Mouse (Mus musculus): ENCODE results near the gene Dab2ip.

The Dab2ip gene

DNA sequence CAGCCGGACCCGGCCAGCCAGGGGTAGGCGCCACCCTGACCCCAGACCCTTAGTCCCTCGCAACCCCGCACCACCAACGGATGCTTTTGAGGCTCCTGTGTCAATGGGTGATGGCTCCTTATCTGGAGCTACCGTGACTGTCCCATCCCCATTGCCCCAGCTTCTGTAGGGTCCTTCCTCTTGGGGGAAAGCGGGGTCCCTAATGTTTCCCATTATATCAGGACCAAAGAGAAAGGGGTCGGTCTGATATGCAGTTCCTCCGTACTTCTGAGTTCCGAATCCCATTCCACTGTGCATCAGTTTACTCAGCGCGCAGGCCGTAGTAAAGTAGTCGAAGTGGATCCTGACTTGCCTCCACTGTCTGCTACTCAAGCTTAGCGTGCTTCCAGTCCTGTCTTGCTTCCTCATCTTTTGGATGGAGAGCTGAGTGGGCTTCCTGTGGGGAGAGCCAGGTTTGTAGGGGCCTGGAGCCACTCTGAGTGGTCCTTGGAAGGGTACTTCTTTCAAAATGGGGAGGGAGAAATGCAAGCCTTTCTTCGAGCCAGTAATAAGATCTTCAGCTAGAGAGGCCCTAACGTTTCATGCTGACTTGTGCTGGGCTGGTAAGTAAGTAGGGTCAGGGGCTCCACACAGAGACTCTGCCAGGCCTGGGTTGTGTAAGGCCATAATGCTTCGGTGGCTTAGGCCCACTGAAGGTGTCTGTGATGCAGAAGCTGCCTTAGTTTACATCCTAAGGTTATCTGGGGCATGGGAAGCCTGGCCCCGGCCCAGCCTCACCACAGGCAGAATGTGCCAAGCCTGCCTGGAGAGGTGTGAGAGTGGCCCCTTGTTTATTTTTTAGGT is 64.4 kb downstream of the Dab2ip start:
- DNase-seq (ENCODE audit: low read depth, low spot score), result no peak

DNA sequence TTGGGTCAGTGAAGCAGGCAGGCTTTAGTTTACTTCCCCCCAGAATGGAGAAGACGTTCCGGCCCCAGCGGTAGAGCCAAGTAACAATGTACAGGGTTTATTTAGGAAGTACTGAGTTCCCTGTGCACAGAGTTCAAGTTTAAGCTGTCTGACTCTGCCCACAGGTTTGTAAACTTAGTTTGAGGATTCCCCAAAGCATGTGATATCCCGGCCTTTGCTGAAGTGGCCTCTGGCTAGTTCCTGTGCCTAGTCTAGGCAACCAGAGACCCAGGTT is 65.0 kb downstream of the Dab2ip start:
- DNase-seq (ENCODE audit: low read depth, low spot score), result no peak

DNA sequence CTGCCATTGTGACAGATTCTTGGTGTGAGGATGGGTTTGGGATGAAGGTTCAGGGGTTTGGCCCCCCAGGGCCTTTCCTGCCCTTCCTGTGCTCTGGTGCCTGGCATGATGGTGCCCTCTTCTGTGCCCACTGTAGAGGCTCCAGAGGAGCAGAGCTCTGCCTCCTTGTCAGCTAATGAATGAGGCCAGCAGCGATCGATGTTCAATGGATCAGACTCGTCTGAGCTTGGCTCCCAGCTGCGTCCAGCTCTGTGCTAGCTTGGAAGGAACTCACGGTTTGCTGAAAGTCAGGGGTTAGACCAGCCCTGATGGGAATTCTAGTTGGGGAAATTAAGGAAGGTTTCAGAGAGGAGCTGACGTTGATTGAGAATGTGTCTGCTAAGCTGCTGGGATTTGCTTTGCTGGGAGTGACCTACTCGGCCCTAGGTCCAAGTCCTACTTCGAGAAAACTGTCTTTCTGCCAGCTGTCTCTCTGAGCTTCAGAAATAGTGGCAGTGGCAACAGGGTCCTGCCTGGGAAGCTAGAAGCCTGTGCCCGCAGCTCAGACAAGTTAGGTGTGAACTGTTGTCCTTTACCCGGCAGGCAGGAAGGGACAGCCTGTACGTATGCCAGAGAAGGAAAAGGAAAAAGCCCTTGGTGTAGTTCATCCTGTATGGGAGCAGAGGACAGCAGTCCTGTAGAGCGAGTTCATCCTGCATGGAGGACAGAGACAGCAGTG is 65.5 kb downstream of the Dab2ip start:
- no peak for DNase-seq (ENCODE audit: low read depth, low spot score)

DNA sequence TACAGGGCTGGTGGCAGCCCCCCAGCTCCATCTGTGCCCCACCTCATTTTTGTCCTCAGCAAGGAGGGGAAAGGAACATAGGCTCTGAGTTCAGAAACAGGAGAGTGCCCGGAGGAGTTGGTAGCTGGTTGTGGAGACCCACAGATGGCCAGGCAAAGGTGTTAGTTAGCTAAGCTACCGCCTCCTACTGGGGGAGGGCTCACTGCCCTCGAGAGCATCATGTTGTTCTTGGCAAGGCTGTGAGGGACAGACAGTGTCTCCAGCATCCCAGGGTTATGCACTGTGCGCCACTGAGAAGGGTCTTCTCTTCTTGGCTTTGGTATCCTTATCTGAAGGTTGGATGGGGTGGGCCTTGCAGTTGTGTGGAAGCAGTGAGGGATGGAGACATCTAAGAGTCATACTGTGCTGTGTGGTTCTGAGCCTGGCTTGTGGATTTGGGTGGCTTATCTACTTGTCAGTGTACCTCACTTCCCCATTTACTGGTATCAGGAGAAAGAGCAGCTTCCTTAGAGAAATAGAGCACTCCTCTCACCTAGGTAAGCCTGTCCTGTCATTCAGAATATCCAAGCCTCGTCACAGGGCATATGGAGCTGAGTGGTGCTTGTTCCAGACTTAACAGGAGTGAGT is 66.4 kb downstream of the Dab2ip start:
- no peak for DNase-seq (ENCODE audit: low read depth, low spot score)

DNA sequence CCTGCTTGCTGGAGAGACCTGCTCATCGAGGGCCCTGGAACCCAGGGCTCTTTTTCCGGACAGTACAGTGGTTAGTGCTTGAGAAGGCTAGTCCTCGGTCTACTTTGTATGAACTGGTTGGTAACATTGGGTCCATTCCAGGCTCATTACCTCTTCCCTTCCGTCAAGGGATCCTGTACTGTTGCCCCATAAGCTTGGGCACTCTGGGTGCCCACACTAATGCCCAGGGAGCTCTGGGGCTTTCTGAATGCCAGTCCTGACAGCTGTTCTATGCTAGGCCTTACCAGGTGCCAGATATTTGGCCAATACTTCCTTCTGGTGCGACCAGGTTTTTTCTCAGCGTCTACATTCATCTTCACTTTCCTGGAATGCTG is 66.9 kb downstream of the Dab2ip start:
- DNase-seq (ENCODE audit: low read depth, low spot score), result no peak

DNA sequence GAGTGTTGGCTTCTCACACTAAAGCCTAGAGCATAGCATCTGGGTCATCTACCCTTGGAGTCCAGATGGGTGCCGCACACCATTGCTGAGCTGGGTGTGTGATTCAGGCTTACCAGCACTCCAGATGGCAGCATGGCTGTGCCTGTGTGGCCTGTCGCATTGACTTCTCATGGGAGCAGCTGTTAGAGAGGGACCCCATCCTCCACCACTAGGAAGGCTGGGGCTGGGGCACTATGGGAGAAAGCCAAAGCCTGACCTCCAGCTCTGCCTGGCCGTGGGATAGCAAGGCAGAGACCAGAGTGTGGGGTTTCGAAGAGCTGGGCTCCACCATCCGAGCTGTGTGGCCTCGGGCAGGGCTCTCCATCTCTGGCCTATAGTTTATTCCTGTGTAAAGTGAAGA is 67.5 kb downstream of the Dab2ip start:
- no peak for DNase-seq (ENCODE audit: low read depth, low spot score)

DNA sequence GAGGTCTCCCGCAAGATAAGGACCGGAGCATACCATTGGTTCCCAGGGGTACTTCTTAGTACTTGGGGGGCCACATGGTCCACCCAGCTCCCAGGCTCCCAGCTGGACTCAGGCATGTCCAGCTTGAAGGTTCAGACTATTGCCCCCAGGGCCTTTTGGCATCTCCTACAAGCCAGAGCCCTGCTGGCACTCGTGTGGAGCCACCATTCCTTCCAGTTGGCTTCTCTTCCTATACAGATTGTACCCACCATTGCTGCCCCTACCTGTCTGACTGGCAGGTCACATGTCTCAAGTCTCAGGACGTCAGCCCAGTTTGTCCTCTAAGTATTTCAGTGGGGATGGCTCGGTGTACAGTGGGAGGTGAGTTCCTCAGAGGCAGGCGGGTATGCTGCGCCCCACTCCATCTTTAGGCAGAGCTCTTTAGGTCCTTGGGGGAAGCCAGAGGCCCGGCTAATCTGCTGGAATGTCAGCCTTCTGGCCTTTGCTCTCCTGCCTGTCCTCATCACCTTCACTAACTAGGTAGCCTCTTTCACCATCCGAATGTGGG is 68.2 kb downstream of the Dab2ip start:
- no peak for DNase-seq (ENCODE audit: low read depth, low spot score)

DNA sequence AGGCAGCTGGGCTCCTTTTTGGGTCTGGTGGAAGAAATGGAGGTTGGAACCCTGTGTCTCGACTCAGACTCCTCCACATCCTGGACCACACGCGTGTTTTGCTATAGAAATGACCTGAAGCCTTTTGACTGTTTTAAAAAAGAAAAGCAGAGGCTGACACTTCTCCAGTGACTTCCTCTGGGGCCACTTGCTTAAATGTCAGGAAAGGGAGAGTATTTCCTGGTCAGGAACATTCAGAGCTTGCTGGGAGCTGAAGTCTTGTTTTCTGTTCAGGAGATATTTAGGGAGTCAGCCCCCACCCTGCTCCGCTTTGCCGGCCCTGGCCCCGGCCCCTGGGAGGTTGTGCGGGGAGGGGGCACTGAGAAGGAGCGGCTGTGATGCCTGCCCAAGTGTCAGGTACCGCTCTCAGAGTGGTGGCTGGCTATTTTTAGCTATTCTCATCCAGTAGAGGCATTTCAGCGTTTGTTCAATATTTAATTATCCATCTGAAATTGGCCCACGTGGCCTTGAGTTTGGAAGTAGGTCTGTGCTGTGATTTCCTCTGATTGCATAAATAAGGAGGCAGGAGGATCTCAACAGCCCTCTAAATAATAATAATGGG is 69.3 kb downstream of the Dab2ip start:
- no peak for DNase-seq (ENCODE audit: low read depth, low spot score)

DNA sequence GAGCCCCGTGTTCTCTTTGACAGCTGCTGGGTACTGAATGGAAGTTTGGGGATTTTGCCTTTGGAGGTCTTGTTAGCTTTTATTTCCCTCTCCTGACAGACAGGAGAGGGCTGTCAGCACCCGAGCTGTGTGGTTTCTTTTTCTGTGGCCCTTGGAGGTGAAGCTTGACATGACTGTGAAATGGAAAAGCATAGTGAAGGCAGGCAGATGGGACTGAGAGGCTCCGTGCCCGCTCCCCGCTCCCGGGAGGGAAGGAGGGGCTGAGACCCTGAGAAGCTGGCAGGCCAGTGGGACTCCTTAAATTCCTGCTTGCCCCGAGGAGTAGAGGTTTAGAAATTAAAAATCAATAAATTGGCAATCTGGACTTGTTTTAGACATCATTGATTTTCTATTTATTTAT is 70.0 kb downstream of the Dab2ip start:
- no peak for DNase-seq (ENCODE audit: low read depth, low spot score)

DNA sequence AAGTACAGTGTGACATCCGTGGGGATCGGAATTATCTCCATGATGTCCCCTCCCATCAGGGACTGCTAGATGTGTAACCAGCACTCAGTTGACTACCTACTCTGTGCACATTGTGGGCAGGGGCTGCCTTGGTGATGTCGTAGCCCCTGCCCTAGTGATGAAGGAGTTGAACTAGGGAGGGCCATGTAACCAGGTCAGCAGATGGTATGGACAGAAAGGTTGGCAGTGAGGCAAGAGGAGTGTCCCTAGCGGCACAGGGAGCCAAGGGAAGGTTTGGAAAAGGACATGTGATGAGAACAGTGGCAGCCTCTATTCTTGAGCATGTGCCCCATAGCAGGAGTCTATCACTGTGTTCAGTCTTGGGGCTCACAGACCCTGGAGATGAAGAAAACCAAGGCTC is 70.6 kb downstream of the Dab2ip start:
- DNase-seq (ENCODE audit: low read depth, low spot score), result no peak

DNA sequence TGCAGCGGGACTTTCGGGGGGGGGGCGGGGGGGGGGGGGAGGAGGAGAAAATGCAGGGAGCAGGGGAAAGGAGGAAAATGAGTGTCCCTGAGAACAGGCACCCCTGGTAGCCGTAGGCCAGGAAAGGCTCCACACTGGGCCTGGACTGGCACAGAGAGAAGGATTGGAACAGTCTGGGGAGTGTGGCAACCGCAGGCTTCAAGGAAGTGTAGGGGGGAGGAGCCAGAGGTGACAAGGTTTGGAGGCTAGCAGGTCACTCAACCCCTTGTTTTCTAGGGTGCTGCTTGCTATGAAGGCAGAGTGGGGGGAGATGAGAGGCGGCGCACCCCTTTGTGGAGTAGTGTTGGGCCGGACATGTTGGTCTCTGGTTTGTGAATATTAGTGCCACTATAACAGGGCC is 71.1 kb downstream of the Dab2ip start:
- no peak for DNase-seq (ENCODE audit: low read depth, low spot score)

DNA sequence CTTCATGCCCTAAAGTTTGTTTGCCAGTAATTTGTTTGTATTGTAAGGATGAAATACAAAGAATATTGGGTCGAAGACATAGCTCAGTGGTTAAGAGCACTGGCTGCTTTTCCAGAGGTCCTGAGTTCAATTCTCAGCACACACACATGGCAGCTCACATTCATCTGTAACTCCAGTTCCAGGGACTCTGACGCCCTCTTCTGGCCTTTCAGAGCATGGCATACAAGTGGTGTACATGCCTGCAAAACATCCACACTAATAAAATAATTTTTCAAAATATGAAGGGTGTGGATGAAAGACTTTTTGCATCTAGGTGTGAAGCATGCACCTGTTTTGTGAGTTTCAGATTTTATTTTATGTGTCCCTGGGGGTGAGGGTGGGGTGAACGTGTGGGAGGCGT is 75.3 kb downstream of the Dab2ip start:
- no peak for DNase-seq (ENCODE audit: low read depth, low spot score)

DNA sequence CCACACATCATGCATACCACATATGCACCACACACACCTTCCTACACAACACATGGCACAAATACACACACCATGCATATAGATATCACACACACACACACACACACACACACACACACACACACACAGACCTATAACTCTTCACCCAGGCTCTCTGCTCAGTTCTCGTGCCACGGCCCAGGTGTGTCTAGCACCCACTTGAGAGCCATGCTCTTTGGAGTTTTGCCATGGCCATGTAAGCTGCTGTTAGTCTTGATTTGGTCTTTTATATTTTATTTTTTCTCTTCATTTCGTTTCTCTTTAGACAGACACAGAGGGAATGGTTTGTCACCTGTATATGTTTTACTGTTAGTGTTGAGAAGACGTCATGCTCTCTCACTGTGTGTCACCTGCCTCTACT is 76.9 kb downstream of the Dab2ip start:
- DNase-seq (ENCODE audit: low read depth, low spot score), result no peak

DNA sequence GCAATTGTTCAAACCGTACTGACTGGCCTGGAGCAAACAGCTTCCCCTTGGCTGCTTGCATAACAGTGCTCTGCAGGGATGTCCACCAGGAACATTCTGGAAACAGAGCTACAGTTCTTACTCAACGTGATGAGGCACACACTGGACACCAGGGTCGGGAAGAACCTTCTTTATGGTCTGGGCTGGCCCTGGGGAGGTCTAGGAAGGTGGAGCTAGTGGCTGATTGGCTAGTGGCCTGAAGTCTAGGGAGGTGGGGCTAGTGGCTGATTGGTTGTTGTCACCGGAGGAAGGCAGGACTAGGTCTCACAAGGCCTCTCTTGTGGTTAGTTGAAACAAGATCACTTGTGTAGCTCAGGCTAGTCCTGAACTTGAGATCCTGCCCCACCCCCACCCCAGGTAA is 77.5 kb downstream of the Dab2ip start:
- no peak for DNase-seq (ENCODE audit: low read depth, low spot score)

DNA sequence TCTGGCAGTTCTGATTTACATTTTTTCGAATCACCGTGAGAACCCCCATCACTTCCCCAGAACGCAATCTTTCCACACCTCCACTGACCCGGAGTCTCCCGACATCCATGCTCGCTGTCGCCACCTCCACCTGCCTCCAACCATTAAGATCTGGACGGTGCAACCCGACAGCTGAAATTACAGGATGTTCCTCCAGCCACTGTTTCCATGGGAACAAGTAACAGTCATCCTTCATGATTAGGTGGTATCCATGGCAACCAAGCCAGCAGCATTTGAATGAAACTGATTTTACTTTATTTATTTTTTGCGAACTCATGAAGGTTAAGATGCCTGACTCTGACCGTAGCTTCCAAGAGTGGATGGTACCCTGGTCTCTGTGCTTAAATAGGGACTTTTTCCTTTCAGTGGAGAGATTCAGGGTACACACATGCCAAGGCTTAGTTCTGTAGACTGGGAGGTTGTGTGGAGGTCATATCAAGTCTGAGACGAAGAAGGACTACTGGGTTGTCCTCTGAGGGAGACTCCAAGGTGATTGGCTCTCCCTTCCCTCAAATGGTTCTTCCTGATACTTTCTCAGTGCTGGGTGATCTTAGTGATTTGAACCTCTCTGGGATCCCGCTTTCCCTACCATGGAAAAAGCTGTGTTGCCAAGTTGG is 79.9 kb downstream of the Dab2ip start:
- no peak for DNase-seq (ENCODE audit: low read depth, low spot score)

DNA sequence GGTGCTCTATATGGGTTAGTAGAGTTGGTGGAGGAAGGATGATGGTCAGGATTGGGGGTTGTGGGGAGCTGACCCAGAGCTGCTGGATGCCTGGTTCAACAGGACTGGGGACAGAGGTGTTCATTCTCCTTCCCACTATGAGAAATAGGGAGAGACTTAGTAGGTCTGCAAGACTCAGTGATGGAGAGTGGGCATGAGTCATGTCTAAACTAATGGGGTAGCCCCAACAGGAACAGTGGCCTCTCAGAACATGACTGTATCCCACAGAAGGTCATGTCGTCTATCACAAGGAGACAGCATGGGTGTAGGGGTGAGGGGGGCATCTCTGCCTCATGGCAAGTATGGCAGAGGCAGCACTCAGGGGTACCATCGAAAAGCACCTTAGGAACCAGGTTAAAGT is 81.7 kb downstream of the Dab2ip start:
- no peak for DNase-seq (ENCODE audit: low read depth, low spot score)

DNA sequence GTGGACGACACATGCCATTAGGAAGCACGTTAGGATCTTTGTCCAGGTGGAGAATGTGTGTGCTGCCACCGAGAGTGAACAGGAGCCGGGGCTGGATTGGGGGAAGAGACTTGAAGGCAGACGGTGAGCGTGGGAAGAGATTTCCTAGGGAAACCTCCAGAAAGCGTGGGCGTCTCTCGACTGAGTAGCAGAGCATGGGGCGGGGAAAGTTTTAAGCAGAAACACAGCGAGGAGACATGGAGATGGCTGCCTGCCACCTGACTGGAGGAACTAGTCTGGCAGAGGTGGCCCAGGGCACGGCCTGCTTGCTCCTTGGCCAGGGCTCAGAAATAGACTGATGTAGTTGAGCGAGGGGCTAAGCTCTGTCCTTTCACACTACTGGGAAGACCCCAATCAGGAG is 82.5 kb downstream of the Dab2ip start:
- no peak for DNase-seq (ENCODE audit: low read depth, low spot score)

DNA sequence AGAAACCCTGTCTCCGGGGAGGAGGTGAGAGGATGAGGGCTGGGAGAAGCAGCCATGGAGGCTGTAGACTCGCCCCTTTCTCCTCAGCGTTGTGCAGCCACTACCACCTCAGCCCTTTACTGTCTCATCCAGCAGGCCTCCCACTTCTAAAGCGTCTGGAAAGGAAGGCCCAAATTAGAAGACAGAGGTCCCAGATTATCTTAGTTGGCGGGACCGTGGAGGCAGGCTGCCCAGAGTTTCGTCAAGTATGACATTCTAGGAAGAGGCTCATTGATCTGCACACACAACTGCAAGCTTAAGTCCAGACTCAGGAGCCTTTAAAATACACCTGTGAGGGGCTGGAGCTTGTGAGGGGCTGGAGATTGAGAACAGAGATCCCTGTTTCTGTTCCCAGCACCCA is 84.2 kb downstream of the Dab2ip start:
- no peak for DNase-seq (ENCODE audit: low read depth, low spot score)

DNA sequence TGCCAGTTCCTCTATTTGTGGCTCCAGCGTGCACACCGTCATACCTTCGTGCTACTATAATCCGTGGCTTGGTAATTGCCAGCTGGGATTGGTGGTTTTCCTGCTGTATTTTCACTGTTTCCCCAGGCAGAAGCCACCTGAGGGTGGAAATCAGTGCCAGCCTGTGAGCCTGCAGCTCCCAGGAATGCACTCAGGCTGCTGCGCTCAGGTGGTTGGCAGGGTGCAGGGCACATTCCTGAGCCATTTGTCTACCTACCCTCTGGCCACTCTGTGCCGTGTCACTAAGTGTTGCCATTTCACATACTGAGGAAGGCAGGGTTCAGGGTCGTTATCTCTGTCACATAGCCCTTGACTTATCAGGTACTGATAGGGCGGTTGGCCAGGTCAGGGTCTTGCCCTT is 88.5 kb downstream of the Dab2ip start:
- DNase-seq (ENCODE audit: low read depth, low spot score), result no peak

DNA sequence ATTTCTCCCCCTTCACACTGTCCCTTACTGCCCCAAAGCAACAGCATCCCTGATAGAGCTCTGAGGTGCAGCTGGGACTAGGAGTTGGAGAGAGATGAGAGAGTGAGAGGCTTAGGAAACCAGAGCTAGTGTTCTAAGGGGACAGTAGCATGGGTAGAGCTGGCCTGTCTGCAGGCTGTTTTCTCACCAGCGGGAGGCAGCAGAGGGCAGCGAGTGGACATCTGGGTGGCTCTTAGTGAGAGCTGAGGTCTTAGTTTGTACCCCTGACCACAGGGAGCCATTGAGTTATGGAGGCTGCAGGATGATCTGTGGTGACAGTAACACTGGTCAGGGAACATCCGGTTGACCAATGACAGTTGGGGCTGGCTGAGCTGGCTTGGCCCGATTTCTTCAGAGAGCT is 91.6 kb downstream of the Dab2ip start:
- DNase-seq (ENCODE audit: low read depth, low spot score), result no peak

DNA sequence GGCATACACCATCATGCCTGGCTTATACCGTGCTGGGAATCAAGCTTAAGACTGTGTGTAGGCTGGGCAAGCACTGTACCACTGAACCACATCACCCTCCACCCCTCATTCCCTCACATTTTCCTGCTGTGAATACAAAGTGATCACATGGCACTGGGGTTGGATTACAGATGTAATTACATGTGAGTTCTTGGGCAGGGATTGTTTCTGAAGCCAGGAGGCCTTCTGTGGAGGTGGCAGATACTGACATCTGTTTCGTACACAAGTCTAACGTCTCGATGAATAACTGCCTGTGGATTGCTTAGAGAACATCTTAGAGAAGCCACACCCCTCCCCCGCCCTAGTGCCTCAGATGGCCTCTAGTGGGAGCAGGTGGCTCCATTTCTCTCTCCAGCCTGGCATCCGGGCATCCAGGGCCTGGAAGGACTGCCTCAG is 93.2 kb downstream of the Dab2ip start:
- no peak for DNase-seq (ENCODE audit: low read depth, low spot score)

DNA sequence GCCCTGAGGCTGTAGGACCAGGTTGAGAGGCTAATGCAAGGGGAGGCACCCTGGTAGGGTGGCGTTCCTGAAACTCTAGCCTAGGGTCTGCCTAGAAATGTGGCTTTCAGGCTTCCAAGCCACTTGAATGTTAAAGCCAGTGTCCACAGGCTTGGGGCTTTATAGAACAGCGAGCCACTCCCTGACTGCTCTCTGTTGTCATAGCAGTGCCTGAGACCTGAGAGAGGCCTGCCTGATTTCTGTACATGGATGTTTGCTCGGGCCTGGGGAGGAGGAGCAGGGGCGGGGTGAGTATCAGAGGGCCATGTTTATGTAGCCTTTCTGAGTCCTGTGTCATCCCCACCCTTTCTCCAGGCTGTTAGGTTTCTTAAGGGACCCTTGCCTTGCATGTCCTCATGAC is 94.9 kb downstream of the Dab2ip start:
- no peak for DNase-seq (ENCODE audit: low read depth, low spot score)
